Comparison of ENCODE assay signal across 20 mouse cellular contexts in genomic region chr6:35814476-35814875, GRCm38 (mm10).
A peak's percentile ranks its signal among the peaks of the same experiment; 100 is the strongest.
DNase-seq lines count a peak whose midpoint lies in the region; ATAC-seq lines count a peak whose summit lies in the region.
"Had no signal": no experiment of that assay in that cellular context is flagged by ENCODE, and none has a peak within 500 bp of the region (broad histone marks: within the 10 kb centered on the region; RNA-seq: fewer than 3 reads in every experiment).

No protein-coding gene starts in this region.

- no peak overlapping the region for H3K4me2 ChIP-seq in liver, embryonic 11.5 days
- H3K4me2 ChIP-seq: hindbrain, embryonic 13.5 days had no signal

- no peak overlapping the region for H3K27ac ChIP-seq in liver, embryonic 11.5 days (ENCODE audit: low read depth, low read length)
- no peak overlapping the region for H3K27ac ChIP-seq in forebrain, embryonic 10.5 days
- H3K27ac ChIP-seq: embryonic facial prominence, embryonic 10.5 days; hindbrain, embryonic 13.5 days; hindbrain, postnatal 0 days had no signal

- intact Hi-C loops in heart, postnatal 14 days (cut with DNase I): no loop called here

- no peak overlapping the region for H3K4me3 ChIP-seq in liver, embryonic 11.5 days (ENCODE audit: low read depth, low read length)
- H3K4me3 ChIP-seq in forebrain, embryonic 10.5 days: no peak overlapping the region
- H3K4me3 ChIP-seq: embryonic facial prominence, embryonic 10.5 days; hindbrain, embryonic 13.5 days had no signal

- DNase-seq in cerebellum, postnatal 4 days (ENCODE audit: low spot score in 2 of 2): no peak
- peak; percentile 9 to 26 for DNase-seq in cerebellum, adult 18-20 months
- DNase-seq in cerebellum, adult 9-11 months: peak; percentile 45
- DNase-seq in cerebellum, postnatal 36 days: peak; percentile 31 to 37
- DNase-seq in heart, postnatal 14 days: no peak
- DNase-seq in liver, embryonic 11.5 days (ENCODE audit: low spot score): no peak
- no peak for DNase-seq in forebrain, embryonic 10.5 days (ENCODE audit: extremely low spot score, low spot score)
- DNase-seq: adrenal gland, adult 8-10 months; B cell, adult 2 months; gastrocnemius, postnatal 36 days; heart, adult 11 months; heart, postnatal 10 days; kidney, adult 18-20 months had no signal

- H3K9ac ChIP-seq in liver, embryonic 11.5 days (ENCODE audit: low read depth, low read length): no peak overlapping the region
- H3K9ac ChIP-seq: hindbrain, embryonic 13.5 days had no signal

- no peaks in the 10 kb centered on the region for H3K36me3 ChIP-seq in liver, embryonic 11.5 days (ENCODE audit: control insufficient read depth, insufficient read depth, low read length)
- H3K36me3 ChIP-seq in forebrain, embryonic 10.5 days (replicated peaks): no peaks in the 10 kb centered on the region
- H3K36me3 ChIP-seq: embryonic facial prominence, embryonic 10.5 days; hindbrain, embryonic 13.5 days had no signal

- WGBS in liver, embryonic 11.5 days: 68% methylated on average over 5 of the region's 5 CpGs
- WGBS in forebrain, embryonic 10.5 days: 80% methylated on average over 5 of the region's 5 CpGs

- ATAC-seq in cerebellum, adult (ENCODE audit: insufficient number of reproducible peaks, low FRiP score, low TSS enrichment): peak; percentile 69
- ATAC-seq in liver, embryonic 11.5 days (replicated peaks; ENCODE audit: low FRiP score): no peak
- ATAC-seq: CD4-positive, CD25-positive, alpha-beta regulatory T cell, adult 4 months; forebrain, embryonic 14.5 days; hindbrain, postnatal 0 days; Patski had no signal

- no peaks in the 10 kb centered on the region for H3K27me3 ChIP-seq in liver, embryonic 11.5 days (replicated peaks; ENCODE audit: control insufficient read depth, insufficient read depth, low read length)
- no peaks in the 10 kb centered on the region for H3K27me3 ChIP-seq in forebrain, embryonic 10.5 days (ENCODE audit: poor library complexity, severe bottlenecking)
- H3K27me3 ChIP-seq: hindbrain, embryonic 13.5 days had no signal

- H3K4me1 ChIP-seq in liver, embryonic 11.5 days (replicated peaks; ENCODE audit: control insufficient read depth, insufficient read depth, low read length): no peaks in the 10 kb centered on the region
- H3K4me1 ChIP-seq in forebrain, embryonic 10.5 days: no peaks in the 10 kb centered on the region
- H3K4me1 ChIP-seq: embryonic facial prominence, embryonic 10.5 days; hindbrain, embryonic 13.5 days had no signal

- no peaks in the 10 kb centered on the region for H3K9me3 ChIP-seq in liver, embryonic 11.5 days (ENCODE audit: control insufficient read depth, low read length)
- H3K9me3 ChIP-seq in forebrain, embryonic 10.5 days: no peaks in the 10 kb centered on the region
- H3K9me3 ChIP-seq: embryonic facial prominence, embryonic 10.5 days; hindbrain, embryonic 13.5 days had no signal

Comparison
In these comparisons a context has a peak if more than half of its experiments do, and no peak if none do; other contexts are left out.
1. DNase-seq: peak in cerebellum, adult 18-20 months (2 of 2), cerebellum, adult 9-11 months (single experiment) and cerebellum, postnatal 36 days (2 of 2); none in cerebellum, postnatal 4 days (0 of 2), heart, postnatal 14 days (0 of 2), liver, embryonic 11.5 days (single experiment) and forebrain, embryonic 10.5 days (single experiment).